Mouse (Mus musculus) lung, postnatal 0 days (tissue): ENCODE measurements around the gene Slco1c1.

Experiments
- CTCF ChIP-seq: IDR thresholded peaks from 2 replicates; pipeline ENCODE4 v1.5.1; 2016; ENCODE audit warnings: antibody characterized with exemption, mild to moderate bottlenecking
- EP300 ChIP-seq: IDR thresholded peaks from 2 replicates; pipeline ENCODE4 v1.6.1; 2016; ENCODE audit warnings: antibody characterized with exemption, mild to moderate bottlenecking, control low read depth

GRCm38 (mm10) chr6:141567366-141567765, 43.2 kb downstream of the Slco1c1 start:
- TF ChIP-seq CTCF (no peak), EP300 (no peak)
